Mouse (Mus musculus) large intestine, adult 2 months (tissue): ENCODE measurements around the gene Bcl7a. TPM values are rescaled to one million over a fixed set of nuclear protein-coding genes. Genes with fewer than 3 reads are reported as not detected.

Source experiments
- DNase-seq: peaks from one replicate; pipeline ENCODE4 v3.0.0-alpha.2; 2012; ENCODE audit warnings: low read depth, low spot score
- WGBS: fragments of 180-500 bp; shearing (Covaris S2); methylation state at CpG from one replicate; pipeline ENCODE4 v1.1.7; 2018; 5-methylcytosine and 5-hydroxymethylcytosine counted together
- polyA plus RNA-seq: library from polyadenylated mRNA; depleted of rRNA; stranded (reverse); fragments of >200 nt; gene quantifications from 2 replicates; pipeline ENCODE4 v1.2.3, GENCODE M21; 2012

Gene Bcl7a
- polyA plus RNA-seq, 1 experiment: 4.1 TPM

DNA sequence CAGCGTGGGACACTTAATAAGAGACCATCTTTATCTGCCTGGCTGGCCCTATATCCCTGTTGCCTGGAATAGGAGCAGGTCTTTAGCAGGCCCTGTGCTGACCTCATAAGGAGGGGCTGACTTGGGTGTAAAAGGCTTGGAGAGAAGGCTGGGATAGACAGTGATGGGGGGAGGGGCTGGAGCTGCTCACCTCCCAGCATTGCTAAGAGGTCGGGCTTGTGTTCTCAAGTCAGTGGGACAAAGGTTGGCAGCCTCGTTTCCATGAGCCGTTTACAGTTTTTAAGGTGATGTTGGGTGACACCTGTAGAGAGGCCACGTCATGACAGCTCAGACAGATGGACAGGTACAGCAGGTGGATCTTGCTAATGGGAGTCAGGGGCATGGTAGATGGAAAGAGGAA, 26.4 kb downstream of the Bcl7a start:
- WGBS: 73% methylated on average over 5 of the region's 5 CpGs
- no peak for DNase-seq

DNA sequence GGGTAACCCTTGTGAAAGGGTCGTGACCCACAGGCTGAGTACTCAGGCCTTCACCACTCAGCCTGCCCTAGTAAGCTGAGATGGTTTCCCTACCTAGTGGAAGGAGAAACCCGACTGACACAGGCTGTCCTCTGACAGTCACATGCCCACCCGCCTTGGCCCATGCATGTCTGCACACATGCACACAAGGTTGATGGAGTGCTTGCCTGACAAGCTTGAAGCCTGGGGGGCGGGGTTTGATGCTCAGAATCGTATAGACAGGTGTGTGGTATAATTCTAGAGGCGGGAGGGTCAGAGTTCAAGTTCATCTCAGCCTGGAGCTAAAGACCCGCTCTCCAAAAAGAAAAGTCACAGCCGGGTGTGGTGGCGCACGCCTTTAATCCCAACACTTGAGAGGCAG, 31.6 kb downstream of the Bcl7a start:
- no peak for DNase-seq
- 82% methylated on average over 10 of the region's 10 CpGs for WGBS

DNA sequence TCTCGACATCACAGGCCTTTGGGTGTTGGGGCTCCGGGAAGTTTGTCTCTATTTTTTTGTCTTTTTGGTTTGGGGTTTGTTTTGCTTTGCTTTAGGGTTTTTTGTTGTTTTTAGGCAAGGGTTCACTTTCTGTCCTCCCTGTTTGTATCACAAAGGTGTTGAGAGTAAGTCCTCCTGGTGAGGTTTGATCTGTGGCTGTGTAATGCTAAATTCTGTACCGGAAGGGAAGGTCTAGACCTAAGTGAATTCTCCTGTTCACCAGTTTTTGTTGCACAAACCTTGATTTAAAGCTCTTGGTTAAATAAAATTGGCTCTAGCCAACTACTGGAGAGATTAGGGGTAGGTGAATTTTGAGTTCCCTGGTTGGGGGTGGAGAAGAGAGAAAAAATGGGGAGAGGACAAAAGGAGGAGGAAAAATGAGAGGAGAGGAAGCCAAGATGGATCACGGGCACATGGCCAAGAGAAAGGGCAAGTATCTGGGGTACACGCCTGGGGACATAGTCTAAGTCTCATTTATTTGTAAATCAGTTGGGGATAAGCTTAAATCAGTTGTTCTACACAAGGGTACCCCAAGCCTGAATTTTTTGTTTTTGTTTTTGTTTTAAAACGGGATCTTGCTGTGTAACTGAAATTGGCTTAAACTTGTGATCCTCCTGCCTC, 32.3 kb downstream of the Bcl7a start:
- 71% methylated on average over 6 of the region's 6 CpGs for WGBS

DNA sequence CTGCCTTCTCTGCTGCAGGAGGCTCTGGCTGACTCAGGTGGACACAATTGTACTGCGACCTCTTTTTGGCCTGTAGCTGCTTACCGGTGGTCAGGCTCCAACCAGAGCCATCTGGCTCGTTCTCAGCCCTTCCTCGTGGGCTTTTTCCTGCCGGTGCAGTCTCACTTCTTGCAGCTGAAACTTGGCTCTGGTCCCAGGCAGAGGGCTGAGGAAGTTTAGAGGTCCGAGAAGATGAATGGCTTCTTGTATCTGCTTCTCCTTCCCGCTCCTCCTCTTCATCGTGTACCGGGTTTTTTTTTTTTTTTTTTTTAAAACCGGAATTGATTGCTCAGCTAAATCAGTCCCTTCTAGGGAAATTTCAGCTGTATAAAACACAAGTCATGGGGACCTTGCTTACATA, 32.9 kb downstream of the Bcl7a start:
- 15% methylated on average over 10 of the region's 10 CpGs for WGBS

More for the DNA sequence above, 32.3 kb downstream of the Bcl7a start:
- no peak for DNase-seq

DNA sequence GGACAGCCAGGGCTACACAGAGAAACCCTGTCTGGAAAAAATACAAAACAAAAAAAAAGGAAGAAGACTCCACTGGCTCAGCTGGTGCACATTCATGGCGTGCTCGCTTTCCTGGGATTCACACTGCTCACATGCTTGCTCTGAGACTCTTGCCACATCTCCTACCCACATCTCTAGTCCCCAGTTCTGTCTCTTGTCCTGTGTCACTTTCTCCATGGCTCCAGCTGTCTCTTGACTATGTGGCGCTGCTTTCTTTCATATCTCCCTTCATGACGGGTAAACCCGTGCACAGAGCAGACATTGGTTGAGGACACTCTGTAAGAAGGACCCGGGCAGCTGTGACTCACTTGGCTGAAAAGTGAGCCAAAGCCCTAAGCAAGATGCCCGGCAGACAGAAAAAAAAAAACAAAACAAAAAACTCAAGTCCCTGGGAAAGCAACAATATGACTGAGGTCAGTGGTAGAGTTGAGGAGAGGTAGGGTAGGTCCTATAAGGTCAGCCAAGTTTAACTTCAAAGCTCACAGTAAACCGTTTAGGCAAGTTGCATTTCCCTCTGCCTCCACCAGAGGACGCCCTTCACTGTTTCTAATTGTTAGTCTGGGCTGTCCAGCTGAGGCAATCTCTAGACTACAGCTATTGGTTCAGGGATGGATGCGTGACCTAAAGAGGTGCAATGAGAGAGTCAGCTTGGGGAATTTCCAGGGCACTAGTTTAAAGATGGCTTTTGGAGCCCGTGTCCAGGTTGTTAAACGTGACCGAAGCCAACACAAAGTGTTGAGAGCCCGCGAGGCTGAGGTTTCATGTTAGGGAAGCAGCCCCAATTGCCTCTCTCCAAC, 33.7 kb downstream of the Bcl7a start:
- DNase-seq: no peak
- WGBS: 51% methylated on average over 15 of the region's 15 CpGs

More for the DNA sequence above, 32.9 kb downstream of the Bcl7a start:
- no peak for DNase-seq

DNA sequence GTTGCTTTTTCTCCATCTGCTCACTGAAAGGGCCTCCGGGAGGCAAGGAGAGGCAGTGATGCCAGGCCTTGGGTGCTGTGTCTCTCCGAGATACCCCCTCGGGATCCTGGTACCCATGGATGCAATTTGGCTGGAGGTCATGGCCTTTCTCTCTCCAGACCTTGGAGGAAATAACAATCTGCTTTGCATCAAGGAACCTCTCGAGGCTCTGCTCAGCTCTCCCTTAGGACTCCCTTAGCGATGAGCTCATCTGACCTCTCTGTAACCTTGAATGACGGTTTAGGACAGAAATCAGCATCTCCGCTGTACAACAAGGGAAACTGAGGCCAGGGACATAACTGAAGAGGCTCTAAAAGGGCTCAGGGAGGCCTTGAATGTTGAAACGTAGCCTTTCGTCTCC, 35.1 kb downstream of the Bcl7a start:
- DNase-seq: no peak
- WGBS: 75% methylated on average over 9 of the region's 9 CpGs

DNA sequence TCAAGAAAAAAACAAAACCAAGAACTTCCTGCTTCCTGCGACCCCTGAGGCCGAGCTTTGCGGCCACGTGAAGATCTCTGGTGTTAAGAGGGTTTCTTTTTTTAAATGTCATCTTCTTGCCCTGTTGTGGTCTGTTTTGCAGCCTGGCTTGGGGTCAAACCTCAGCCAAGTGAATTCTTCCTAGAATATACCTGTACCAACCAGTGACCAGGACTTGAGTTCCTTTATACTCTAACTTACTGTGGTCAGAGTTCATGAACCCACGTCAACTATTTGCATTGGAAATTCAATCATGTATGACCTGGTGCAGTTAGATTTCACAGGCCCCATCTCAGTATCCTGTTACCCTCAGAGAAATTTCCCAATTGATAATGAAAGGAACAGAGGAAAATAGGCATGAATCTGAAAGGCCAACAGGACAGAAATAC, 35.9 kb downstream of the Bcl7a start:
- WGBS: 72% methylated on average over 5 of the region's 5 CpGs
- no peak for DNase-seq

DNA sequence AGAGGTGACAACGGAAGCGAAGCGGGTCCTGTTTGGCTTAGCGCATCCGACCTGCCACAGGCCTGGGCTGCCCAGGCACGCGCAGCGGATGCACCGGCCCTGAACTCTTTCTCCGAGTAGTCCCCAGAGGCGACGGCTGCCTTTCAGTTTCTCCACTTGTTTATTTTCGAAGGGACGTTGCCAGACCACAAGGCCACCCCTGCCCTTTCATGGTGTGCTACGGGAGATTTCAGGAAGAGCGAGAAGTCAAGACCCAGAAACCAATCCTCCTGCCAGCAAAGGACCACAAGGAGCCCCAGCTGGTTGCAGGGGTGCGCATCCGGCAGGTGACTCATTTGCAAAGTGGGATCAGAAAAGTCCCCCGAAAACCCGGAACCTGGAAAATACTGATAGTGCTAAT, 38.3 kb downstream of the Bcl7a start:
- WGBS: 45% methylated on average over 20 of the region's 20 CpGs

DNA sequence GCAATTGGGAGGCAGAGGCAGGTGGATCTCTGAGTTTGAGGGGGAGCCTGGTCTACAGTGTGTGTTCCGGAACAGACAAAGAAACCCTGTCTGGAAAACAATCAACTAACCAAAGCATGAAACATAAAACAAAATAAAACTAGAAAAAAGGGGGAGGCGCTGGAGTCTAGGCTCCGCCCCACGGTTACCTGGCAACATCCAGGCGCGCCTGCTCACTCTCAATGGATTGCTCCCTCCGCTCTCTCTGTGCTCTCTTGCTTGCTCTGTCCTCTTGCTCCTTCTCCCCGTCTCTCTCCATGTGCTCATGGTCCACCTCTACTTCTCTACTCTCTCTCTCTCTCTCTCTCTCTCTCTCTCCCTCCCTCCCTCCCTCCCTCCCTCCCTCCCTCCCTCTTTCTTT, 39.1 kb downstream of the Bcl7a start:
- whole genome bisulfite sequencing: 89% methylated on average over 8 of the region's 8 CpGs
- DNase-seq: no peak

More for the DNA sequence above, 38.3 kb downstream of the Bcl7a start:
- DNase-seq: no peak

DNA sequence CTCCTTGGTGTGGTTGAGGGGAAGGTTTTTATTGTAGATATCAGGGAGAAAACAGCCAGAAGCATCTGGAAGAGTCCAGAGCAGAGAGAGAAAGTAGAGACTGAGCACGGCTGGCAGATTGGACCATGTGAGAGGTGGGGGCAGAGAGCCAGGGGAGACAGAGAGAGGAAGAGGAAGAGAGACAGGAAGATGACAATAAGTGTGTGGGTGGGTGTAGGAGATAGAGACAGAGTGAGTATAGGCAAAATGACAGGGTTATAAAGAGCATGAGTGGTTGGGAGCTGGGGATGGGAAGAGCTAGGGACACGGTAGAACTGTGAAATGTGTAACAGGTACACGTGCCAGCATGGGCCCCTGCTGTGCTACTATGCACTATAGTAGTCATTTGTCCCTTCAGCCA, 44.8 kb downstream of the Bcl7a start:
- no peak for DNase-seq
- 58% methylated on average over 3 of the region's 3 CpGs for WGBS

DNA sequence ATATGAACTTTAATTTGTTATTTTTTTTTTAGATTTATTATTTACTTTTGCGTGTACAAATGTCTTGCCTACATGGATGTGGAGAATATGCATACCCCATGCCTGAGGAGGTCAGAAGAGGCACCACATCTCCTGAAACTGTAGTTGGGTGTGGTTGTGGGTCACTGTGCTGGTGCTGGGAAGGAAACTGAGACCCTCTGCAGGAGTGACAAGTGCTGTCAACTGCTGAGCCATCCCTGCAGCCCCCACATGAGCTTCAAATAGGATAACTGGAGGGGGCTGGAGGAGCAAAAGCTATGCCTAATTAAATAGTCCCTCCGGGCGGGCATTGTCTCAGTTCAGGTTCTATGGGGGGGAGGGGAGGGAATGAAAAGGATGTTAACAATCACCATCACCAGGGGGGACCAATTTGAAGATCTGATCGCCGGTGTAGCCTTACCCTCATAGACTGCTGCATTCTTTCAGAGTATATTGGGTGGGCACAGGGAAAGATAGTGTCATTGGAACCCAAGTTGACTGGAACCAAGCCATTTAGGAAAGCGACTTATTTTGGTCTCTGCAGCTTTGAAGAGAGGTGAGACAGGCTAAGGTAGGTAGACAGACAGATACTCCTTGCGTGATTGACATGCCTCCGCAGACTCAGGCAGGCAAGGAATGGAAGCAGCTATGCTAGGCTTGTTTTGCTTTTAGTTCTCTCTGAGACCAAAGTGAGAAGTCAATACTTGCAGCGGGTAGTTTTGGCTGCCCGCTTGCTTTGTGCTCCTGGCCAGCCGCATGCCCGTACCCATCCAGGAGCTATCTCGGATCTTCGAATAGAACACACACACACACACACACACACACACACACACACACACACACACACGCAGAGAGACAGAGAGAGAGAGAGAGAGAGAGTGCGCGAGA, 47.2 kb downstream of the Bcl7a start:
- DNase-seq: no peak
- 49% methylated on average over 17 of the region's 17 CpGs for WGBS

DNA sequence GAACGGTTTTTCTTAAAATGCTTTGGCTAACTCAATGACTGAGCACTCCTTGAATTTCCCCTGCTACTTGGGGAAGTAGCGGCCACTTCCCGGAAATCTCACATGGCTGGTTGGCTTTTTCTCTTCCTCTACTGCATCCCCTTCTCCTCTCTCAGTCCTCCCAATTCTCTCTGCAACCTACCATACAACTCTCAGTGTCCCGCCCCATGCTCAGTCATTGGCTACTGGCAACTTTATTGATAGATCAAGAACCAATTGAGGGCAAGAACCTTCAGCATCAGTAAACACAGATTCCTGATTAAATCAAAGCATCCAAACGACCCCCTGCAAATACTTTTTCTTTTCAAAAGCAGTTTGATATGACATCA, 47.8 kb downstream of the Bcl7a start:
- 44% methylated on average over 5 of the region's 5 CpGs for WGBS
- no peak for DNase-seq

DNA sequence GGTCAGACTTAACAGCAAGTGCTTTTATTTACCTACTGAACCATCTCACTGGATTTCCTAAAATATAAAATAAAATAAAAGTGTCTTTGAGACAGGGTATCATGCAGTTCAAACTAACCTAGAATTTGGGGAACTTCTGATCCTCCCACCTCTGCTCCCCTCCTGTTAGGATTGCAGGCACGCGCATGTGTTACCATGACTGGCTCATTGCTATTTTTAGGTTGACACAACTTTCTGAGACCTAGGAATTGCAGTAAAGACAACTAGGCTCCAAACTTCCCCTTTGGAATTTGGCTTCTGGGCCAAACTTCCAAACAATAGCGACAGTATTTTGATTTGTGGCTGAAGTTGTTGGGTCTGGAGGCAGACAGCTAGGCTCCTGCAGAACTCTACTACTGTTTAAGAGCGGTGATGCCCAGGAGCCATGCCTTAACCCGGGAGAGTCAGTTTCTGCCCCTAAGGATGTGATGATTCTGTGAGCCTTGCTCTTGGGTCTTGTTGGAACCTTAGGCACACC, 50.2 kb downstream of the Bcl7a start:
- DNase-seq: no peak
- 15% methylated on average over 5 of the region's 5 CpGs for WGBS

DNA sequence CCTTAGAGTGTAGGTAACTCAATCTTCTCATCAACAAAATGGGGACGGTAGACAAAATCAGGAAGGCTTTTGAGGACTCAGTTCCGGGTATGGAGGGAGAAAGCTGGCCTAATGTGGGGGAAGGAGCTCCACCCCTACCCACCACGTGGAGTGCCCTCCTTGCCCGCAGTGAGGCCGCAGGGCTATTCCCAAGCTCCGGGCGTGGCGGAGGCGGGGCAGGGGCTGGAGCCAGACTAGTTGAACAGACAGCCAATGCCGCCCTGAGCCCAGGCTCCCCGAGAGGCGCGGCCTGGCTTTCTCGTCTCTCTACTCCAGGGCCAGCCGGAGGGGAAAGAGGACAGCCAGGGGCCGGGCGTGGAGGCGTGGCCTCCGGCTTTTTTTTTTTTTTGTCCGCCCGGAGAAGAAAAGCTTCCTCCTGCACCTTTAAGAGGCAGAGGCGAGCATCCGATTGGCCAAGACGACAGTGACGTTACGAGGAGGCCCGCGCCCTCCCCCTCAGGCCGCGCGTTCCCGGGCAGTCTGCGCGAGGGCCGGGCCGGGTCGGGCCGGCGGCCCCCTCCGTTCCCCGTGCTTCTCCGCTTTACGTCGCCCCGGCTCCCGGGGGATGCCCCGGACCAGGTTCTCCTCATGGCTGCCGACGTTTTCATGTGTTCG, 50.8 kb downstream of the Bcl7a start, which contains the start of gene Mlxip:
Mlxip (plus strand) TSS at position 496 of the 654 bp plus-strand sequence.
- WGBS: under 1% methylated on average over 50 of the region's 50 CpGs

DNA sequence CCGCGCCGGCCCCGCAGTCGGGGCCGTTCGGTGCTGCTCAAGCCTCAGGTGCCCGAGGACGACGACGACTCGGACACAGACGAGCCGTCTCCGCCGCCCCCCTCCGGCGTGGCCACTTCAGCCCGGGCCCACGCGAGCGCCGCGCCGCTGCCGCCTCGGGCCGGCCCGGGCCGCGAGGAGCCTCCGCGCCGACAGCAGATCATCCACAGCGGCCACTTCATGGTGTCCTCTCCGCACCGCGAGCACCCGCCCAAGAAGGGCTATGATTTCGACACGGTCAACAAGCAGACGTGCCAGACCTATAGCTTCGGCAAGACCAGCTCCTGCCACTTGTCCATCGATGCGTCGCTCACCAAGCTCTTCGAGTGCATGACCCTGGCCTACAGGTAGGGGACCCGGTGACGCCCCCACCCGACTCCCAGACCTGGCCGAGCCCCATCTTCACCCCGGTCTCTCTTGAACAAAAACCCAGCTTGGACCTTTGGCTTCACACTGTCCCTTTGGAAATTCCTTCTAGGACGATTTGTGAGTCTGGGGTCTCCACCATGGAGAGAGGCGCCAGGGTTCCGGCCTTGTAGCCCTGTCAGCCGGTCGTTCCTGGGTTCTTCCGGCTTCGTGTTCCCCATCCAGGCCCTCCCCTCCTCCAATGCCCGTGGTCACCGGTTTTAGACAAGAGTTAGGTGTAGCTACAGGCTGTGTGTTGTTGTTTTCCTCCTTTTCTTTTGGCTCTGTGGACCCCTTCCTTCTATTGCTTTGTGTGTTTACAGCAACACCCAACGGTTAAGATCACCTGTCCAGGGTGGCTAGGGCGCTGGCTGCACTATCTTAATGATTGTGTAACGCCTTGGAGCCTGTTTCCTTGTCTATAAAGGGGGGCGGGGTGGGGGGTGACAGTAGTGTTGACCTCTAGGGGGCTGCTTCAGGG, 51.6 kb downstream of the Bcl7a start:
- under 1% methylated on average over 65 of the region's 65 CpGs for WGBS
- no peak for DNase-seq

More for the DNA sequence above, 50.8 kb downstream of the Bcl7a start, which contains the start of gene Mlxip:
- peak; percentile 92 for DNase-seq

DNA sequence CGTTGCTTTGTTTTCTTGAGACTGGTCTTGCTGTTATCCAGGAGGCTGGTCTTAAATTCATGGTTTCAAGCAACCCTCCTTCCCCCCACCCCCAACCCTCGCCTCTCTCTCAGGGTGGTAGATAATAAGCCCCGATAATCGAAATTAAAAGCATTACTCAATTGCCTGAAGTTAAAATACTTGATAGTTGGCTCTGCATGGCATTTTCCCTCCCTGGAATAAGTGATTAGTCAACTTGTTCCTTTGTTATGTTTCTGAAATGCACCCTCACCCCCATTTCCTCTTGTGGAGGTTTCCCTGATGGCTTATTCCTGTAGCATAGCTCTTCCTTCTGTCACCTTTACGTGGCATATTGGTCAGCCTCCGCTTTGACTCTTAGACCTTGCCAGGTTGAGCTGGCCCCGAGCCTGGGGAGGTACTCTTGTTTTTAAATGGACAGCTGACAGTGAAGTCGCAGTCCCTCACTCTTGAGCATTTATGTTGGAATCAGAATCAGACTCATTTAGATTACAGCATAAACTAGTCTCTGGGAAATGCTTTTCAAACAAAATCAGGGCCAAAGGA, 53.3 kb downstream of the Bcl7a start:
- 11% methylated on average over 8 of the region's 8 CpGs for WGBS
- no peak for DNase-seq

DNA sequence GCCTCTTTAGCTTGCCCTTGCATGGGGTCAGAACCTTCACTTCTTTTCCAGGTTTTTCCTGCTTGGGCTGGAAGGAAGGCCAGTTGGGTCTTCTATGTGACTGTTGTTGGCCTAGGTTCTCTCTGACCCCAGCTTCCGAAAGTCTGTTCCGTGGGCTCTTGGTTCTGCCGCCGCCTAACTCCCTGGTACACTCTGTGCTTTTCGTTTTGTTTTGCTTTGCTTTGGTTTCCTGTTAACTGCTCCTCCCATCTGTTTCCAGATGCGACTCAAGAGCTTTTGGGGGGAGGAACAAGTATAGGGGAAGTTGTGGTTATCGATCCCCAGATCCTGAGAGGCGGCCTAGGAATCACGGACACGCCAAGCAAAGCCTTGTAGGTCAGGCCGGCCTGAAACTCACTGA, 54.2 kb downstream of the Bcl7a start:
- DNase-seq: no peak
- 13% methylated on average over 11 of the region's 11 CpGs for WGBS
